Mouse (Mus musculus) ovary, postnatal 14 days (tissue): ENCODE results near the gene Spata21.
"Not testable (repeated sequence)": the region's sequence is repeated elsewhere in the genome, so short reads cannot be mapped to it uniquely, and the experiment has no call there.

Experiments
- DNase-seq: peaks from one replicate; pipeline ENCODE4 v3.0.0; 2022; ENCODE audit warnings: low spot score

Gene Spata21

GRCm38 (mm10) chr4:141130704-141131342 lies 42.7 kb downstream of the Spata21 start:
- DNase-seq: no peak

GRCm38 (mm10) chr4:141131531-141132061 lies 43.5 kb downstream of the Spata21 start:
- no peak for DNase-seq

- no peak for DNase-seq
Measured at GRCm38 (mm10) chr4:141132191-141132590, 44.1 kb downstream of the Spata21 start.

DNA sequence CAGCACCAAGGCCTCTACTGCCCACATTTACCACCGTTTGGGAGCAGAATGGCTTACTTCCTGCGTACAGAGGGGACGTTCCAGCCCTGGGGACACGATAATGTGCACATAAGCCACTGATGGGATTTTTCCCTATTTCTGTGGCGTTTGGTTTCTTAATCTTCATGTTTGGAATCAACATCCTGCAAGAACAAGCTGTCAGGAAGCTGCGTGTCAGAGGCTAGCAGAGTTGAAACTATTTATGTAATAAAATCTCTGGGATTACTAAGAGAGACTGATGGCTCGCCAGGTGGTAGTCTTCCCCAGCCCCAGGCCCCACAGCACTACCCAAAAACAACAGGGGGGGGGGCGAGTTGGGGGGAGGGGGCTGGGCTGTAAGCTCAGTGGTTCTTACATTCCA lies 45.1 kb downstream of the Spata21 start:
- no peak for DNase-seq

GRCm38 (mm10) chr4:141134031-141134441 lies 45.9 kb downstream of the Spata21 start:
- DNase-seq: no peak

- no peak for DNase-seq
Measured at GRCm38 (mm10) chr4:141134751-141135530, 46.8 kb downstream of the Spata21 start.

DNA sequence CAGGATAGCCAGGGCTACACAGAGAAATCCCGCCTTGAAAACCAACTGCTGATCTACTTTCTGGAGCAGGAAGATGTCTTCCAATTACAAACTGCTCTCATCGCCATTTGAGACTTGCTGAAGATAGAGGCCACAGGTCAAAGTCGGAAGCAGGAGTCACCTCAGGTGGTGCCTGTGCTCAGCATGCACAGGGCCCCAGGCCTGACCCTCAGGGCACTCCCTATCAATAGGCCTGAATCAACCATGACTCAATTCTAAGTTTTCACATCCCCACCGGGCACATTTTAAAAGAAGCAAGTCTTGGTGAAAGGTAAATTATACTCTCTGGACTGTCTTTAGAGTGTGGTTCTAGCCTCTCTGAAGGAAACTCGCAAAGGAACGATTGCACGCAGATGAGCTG lies 48.0 kb downstream of the Spata21 start:
- DNase-seq: no peak

GRCm38 (mm10) chr4:141137740-141138139 lies 49.6 kb downstream of the Spata21 start:
- not testable (repeated sequence) for DNase-seq

- no peak for DNase-seq
Measured at GRCm38 (mm10) chr4:141138425-141139115, 50.4 kb downstream of the Spata21 start.

DNA sequence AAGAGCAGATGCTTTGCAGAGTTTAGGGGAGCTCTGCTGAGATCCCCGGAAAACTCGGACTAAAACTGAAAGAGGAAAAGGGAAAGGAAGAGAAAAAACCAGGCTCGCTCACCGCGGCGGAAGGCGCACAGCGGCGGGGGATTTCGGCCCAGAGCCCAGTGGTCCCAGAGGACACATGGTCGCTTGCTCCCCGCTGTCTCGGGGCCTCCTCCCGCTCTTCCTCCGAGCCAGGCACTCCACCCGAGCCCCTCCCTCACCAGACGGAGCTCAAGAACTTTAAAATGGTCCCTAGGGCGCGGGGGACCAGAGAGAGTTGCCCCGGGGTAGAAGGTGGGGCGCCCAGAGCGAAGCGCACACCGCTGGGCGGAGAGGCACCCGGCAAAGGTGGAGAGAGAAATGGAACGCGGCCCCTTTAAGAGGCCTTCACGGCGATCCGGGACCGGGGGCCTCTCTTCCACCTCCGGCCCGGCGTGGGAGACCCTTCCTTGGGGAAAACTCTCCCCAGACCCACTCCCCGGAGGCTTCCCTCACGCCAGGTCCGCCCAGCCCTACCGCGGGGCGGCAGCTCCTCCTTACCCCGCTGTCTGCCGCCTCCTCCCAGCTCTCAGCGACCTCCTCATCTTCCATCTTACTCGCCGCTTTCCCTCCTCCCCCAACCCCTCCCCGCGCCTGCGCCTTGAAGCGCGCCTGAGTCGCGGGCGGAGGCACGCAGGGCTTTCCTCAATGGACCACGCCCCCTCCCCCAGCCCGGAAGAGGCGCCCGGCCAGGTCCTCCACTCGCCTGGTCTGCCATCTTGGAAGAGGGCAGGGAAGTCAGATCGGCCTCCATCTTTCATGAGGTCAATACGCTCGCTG lies 51.2 kb downstream of the Spata21 start, which contains the start of gene Szrd1:
Szrd1 (minus strand) TSS at position 660 of the 855 bp plus-strand sequence.
- peak; percentile 97 for DNase-seq

DNA sequence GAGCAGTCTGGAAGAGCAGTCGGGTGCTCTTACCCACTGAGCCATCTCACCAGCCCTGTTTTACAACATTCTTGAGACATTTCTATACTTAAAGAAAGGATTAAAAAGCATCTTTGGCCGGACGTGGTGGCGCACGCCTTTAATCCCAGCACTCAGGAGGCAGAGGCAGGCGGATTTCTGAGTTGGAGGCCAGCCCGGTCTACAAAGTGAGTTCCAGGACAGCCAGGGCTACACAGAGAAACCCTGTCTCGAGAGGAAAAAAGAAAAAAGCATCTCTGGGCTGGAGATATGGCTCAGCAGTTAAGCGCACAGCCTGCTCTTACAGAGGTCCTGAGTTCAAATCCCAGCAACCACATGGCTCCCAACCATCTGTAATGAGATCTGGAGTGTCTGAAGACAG lies 52.2 kb downstream of the Spata21 start:
- DNase-seq: not testable (repeated sequence)

DNA sequence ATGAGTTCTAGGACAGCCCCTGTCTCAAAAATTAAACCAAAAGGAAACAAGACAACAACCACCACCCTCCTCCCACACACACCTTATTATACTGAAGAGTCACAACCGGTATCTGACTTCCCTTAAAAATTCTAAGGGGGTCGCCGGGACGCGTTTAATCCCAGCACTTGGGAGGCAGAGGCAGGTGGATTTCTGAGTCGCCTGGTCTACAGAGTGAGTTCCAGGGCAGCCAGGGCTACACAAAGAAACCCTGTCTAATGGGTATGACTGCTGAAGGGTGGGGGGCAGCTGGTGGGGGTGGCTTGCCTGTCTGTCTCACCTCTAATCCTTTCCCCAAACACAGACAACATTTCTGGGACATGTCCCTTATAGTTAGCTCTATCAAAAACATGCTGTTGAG lies 52.8 kb downstream of the Spata21 start:
- no peak for DNase-seq

GRCm38 (mm10) chr4:141142285-141142811 lies 54.2 kb downstream of the Spata21 start:
- peak; percentile 68 for DNase-seq

DNA sequence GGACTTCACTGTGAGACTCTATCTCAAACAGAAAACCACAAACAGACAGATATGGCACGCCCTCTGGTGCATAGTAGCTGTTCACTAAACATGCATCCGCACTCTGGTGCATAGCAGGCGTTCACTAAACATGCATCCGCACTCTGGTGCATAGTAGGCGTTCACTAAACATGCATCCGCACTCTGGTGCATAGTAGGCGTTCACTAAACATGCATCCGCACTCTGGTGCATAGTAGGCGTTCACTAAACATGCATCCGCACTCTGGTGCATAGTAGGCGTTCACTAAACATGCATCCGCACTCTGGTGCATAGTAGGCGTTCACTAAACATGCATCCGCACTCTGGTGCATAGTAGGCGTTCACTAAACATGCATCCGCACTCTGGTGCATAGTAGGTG lies 57.0 kb downstream of the Spata21 start:
- DNase-seq: not testable (repeated sequence)

DNA sequence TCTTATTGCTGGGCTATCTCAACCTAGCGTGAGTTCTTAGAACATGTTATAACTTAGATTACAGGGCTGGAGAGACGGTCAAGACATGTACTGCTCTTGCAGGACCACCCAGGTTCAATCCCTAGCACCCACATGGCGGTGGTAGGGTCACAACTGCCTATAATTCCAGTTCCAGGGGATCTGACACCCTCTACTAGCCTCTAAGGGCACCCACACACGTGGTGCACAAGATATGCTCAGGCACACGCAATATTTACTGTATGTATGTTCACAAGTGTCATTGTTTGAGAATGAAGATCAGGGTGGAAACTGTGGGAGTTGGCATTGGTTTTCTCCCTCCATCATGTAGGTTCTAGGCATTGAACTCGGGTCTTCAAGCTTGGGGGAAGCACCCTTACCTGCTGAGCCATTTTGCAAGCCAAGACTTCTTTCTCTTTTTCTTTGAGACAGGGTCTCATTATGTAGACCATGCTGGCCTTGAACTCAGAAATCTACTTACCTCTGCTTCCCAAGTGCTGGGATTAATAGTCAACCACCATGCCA lies 58.4 kb downstream of the Spata21 start:
- no peak for DNase-seq

DNA sequence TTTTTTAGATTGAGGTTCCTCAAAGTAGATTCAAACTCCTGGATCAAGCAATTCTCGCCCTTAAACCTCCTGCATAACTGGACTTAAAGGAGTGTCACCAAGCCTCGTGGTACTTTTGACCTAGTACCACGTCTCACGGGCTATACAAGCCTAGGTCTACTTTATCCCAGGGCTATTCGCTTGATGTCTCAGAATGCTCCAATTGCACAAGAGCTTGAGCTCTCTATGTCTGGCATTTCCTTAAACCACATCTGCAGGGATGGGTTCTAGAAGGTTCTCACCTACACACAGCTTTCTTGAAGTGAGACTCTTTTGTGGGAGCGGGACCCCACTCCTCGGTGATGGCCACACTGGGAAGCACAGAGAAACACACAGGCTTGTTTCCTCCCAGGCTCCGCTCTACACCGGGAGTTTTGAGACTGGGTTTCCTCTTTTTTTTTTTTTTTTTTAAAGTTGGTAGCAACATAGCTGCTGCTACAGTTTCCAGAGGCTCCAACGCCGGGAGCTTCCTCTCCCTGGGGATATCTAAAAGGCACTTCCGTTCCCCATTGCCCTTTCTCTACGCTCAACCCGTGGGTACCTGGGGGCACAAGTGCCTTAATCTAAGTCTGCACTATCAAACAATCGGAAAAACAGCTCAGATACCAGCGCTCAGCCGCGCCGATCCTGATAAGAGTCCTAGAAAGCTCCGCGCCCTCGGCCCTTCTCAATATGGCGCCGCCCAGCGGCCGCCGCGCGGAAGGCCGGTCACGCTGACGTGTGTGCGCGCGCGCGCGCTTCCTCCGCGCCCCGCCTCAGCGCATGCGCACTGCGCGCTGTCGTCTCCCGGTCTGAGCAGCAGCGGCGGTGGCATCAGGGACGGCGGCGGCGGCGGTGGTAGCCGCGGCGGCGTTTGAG lies 59.2 kb downstream of the Spata21 start, which contains the start of gene Fbxo42:
Fbxo42 (plus strand) TSS at position 802 of the 897 bp plus-strand sequence.
- peak; percentile 92 for DNase-seq

GRCm38 (mm10) chr4:141148009-141148801 lies 60.1 kb downstream of the Spata21 start:
- DNase-seq: no peak

DNA sequence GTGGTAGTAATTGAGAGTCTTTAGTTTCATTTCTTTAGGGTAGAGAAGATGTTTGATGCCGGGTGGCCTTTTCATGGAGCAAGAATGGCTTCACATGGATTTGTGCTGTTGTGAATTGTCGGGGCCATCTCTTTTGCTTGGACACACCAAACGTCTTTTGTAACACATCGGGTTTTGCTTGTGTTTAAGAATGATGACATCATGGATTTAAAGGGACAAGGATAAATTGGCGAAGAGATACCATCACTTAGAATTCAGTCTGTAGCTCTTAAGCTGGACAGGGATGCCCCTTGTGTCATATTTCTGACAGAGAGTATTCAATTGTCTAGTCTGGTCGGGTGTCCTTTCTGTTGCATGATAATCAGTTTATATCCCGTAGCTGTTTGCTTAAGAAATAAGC lies 61.0 kb downstream of the Spata21 start:
- no peak for DNase-seq

GRCm38 (mm10) chr4:141157485-141157884 lies 69.4 kb downstream of the Spata21 start:
- DNase-seq: no peak
